Mouse (Mus musculus): ENCODE results near the gene Cox18.
A peak's percentile ranks its signal among the peaks of the same experiment; 100 is the strongest.
"Not testable (repeated sequence)": the region's sequence is repeated elsewhere in the genome, so short reads cannot be mapped to it uniquely, and the experiment has no call there.

The Cox18 gene

GRCm38 (mm10) chr5:90223534-90224381 lies at the start of gene Cox18:
TSS of gene Cox18 (minus strand) at chr5:90224001.
- peak; percentile 100 for DNase-seq (ENCODE audit: low read depth)

- not testable (repeated sequence) for DNase-seq (ENCODE audit: low read depth)
Measured at GRCm38 (mm10) chr5:90262230-90262629, 38.4 kb upstream of the Cox18 start.

GRCm38 (mm10) chr5:90257023-90257422 lies 33.2 kb upstream of the Cox18 start:
- peak; percentile 67 for DNase-seq (ENCODE audit: low read depth)

- DNase-seq (ENCODE audit: low read depth), result no peak
Measured at GRCm38 (mm10) chr5:90247503-90247902, 23.7 kb upstream of the Cox18 start.

GRCm38 (mm10) chr5:90246987-90247386 lies 23.2 kb upstream of the Cox18 start:
- no peak for DNase-seq (ENCODE audit: low read depth)

- no peak for DNase-seq (ENCODE audit: low read depth)
Measured at GRCm38 (mm10) chr5:90246567-90246966, 22.8 kb upstream of the Cox18 start.

GRCm38 (mm10) chr5:90245416-90245815 lies 21.6 kb upstream of the Cox18 start:
- no peak for DNase-seq (ENCODE audit: low read depth)

GRCm38 (mm10) chr5:90235217-90235616 lies 11.4 kb upstream of the Cox18 start:
- DNase-seq (ENCODE audit: low read depth), result peak; percentile 22

- DNase-seq (ENCODE audit: low read depth), result no peak
Measured at GRCm38 (mm10) chr5:90233305-90233704, 9.5 kb upstream of the Cox18 start.

GRCm38 (mm10) chr5:90229760-90230159 lies 6.0 kb upstream of the Cox18 start:
- no peak for DNase-seq (ENCODE audit: low read depth)

GRCm38 (mm10) chr5:90226696-90227095 lies 2.9 kb upstream of the Cox18 start:
- DNase-seq (ENCODE audit: low read depth), result no peak

GRCm38 (mm10) chr5:90224730-90225129 lies 929 bp upstream of the Cox18 start:
- DNase-seq (ENCODE audit: low read depth), result peak; percentile 38

- no peak for DNase-seq (ENCODE audit: low read depth)
Measured at GRCm38 (mm10) chr5:90222937-90223336, 864 bp downstream of the Cox18 start.

- no peak for DNase-seq (ENCODE audit: low read depth)
Measured at GRCm38 (mm10) chr5:90217791-90218190, 6.0 kb downstream of the Cox18 start.

- DNase-seq (ENCODE audit: low read depth), result no peak
Measured at GRCm38 (mm10) chr5:90217226-90217625, 6.6 kb downstream of the Cox18 start.

- DNase-seq (ENCODE audit: low read depth), result no peak
Measured at GRCm38 (mm10) chr5:90213356-90213755, 10.4 kb downstream of the Cox18 start.

GRCm38 (mm10) chr5:90203168-90203567 lies 20.6 kb downstream of the Cox18 start:
- peak; percentile 82 for DNase-seq (ENCODE audit: low read depth)

GRCm38 (mm10) chr5:90202447-90203117 lies 21.2 kb downstream of the Cox18 start:
- DNase-seq (ENCODE audit: low read depth), result no peak

- no peak for DNase-seq (ENCODE audit: low read depth)
Measured at GRCm38 (mm10) chr5:90199922-90200632, 23.7 kb downstream of the Cox18 start.

- DNase-seq (ENCODE audit: low read depth), result peak; percentile 55
Measured at GRCm38 (mm10) chr5:90194831-90195230, 29.0 kb downstream of the Cox18 start.

GRCm38 (mm10) chr5:90182782-90183181 lies 41.0 kb downstream of the Cox18 start:
- DNase-seq (ENCODE audit: low read depth), result no peak

- DNase-seq (ENCODE audit: low read depth), result no peak
Measured at GRCm38 (mm10) chr5:90179094-90179493, 44.7 kb downstream of the Cox18 start.

- DNase-seq (ENCODE audit: low read depth), result no peak
Measured at GRCm38 (mm10) chr5:90178116-90178515, 45.7 kb downstream of the Cox18 start.

All from induced T-regulatory cell, adult 2 months (primary cell).